Mouse (Mus musculus) retina, embryonic 14.5 days (tissue): ENCODE results near the gene Espl1.

Experiments
- DNase-seq: peaks from one replicate; pipeline ENCODE4 v3.0.0-alpha.2; 2015; ENCODE audit warnings: low spot score

The Espl1 gene

GRCm38 (mm10) chr15:102295633-102296367, at the start of gene Espl1:
Gene Espl1 (plus strand): TSS chr15:102296266.
- DNase-seq, result peak; percentile 98

- DNase-seq, result peak; percentile 83
Measured at GRCm38 (mm10) chr15:102246866-102247251, 49.2 kb upstream of the Espl1 start.

- peak; percentile 51 for DNase-seq
Measured at GRCm38 (mm10) chr15:102247252-102248130, 48.6 kb upstream of the Espl1 start.

- no peak for DNase-seq
Measured at GRCm38 (mm10) chr15:102248131-102248811, 47.8 kb upstream of the Espl1 start.

GRCm38 (mm10) chr15:102248812-102249191, 47.3 kb upstream of the Espl1 start:
- no peak for DNase-seq

- no peak for DNase-seq
Measured at GRCm38 (mm10) chr15:102249251-102249691, 46.8 kb upstream of the Espl1 start.

- no peak for DNase-seq
Measured at GRCm38 (mm10) chr15:102249967-102250366, 46.1 kb upstream of the Espl1 start.

GRCm38 (mm10) chr15:102250521-102250920, 45.5 kb upstream of the Espl1 start:
- no peak for DNase-seq

- no peak for DNase-seq
Measured at GRCm38 (mm10) chr15:102255547-102256255, 40.4 kb upstream of the Espl1 start.

- DNase-seq, result no peak
Measured at GRCm38 (mm10) chr15:102256431-102257201, 39.5 kb upstream of the Espl1 start.

- DNase-seq, result peak; percentile 27
Measured at GRCm38 (mm10) chr15:102257202-102258075, 38.6 kb upstream of the Espl1 start, which contains the start of gene Rarg. Gene Rarg (minus strand): TSS chr15:102257517.

- DNase-seq, result no peak
Measured at GRCm38 (mm10) chr15:102258076-102258470, 38.0 kb upstream of the Espl1 start.

- DNase-seq, result no peak
Measured at GRCm38 (mm10) chr15:102258581-102259253, 37.3 kb upstream of the Espl1 start.

- no peak for DNase-seq
Measured at GRCm38 (mm10) chr15:102262582-102262981, 33.5 kb upstream of the Espl1 start.

- no peak for DNase-seq
Measured at GRCm38 (mm10) chr15:102263037-102263436, 33.0 kb upstream of the Espl1 start.

GRCm38 (mm10) chr15:102265548-102265947, 30.5 kb upstream of the Espl1 start:
- DNase-seq, result no peak

- DNase-seq, result peak; percentile 27
Measured at GRCm38 (mm10) chr15:102270274-102270960, 25.6 kb upstream of the Espl1 start, which contains the start of gene Gm9918. Gene Gm9918 (plus strand): TSS chr15:102270563.

- DNase-seq, result no peak
Measured at GRCm38 (mm10) chr15:102271441-102271840, 24.6 kb upstream of the Espl1 start.
